Mouse (Mus musculus) heart, embryonic 16.5 days (tissue): Measurements from ENCODE around the gene Irf6. TPM values are rescaled to one million over a fixed set of nuclear protein-coding genes. Genes with fewer than 3 reads are reported as not detected.

Experiments used
- ATAC-seq: fragments of 200-750 bp; cut with Nextera tagmentation; replicated peaks from 2 replicates; pipeline ENCODE4 v1.8.0; 2017; ENCODE audit warnings: moderate number of reproducible peaks; ENCODE audit not compliant: insufficient read depth, low FRiP score; ENCODE audit errors: extremely low read depth
- H3K27ac ChIP-seq: fragments of 300-500 bp; sonication (generic); 2 replicates; pipeline ENCODE4 v1.5.1; 2014; ENCODE audit warnings: mild to moderate bottlenecking, low read length, control low read depth, moderate library complexity
- H3K27me3 ChIP-seq: fragments of 300-500 bp; sonication (generic); 2 replicates; pipeline ENCODE4 v1.6.1; 2014; ENCODE audit warnings: low read length, mixed read lengths; ENCODE audit not compliant: control insufficient read depth, insufficient read depth
- H3K36me3 ChIP-seq: fragments of 300-500 bp; sonication (generic); 2 replicates; pipeline ENCODE4 v1.6.1; 2014; ENCODE audit not compliant: control insufficient read depth, insufficient read depth
- H3K4me1 ChIP-seq: fragments of 300-500 bp; sonication (generic); 2 replicates; pipeline ENCODE4 v1.6.1; 2014; ENCODE audit warnings: low read length, mixed read lengths; ENCODE audit not compliant: control insufficient read depth, insufficient read depth
- H3K4me2 ChIP-seq: fragments of 300-500 bp; sonication (generic); 2 replicates; pipeline ENCODE4 v1.6.1; 2014; ENCODE audit warnings: low read depth, mild to moderate bottlenecking, control low read depth, low read length
- H3K4me3 ChIP-seq: fragments of 300-500 bp; sonication (generic); 2 replicates; pipeline ENCODE4 v1.5.1; 2014; ENCODE audit warnings: mild to moderate bottlenecking, control low read depth, low read length
- H3K9ac ChIP-seq: fragments of 300-500 bp; sonication (generic); 2 replicates; pipeline ENCODE4 v1.6.1; 2014; ENCODE audit warnings: low read length, control low read depth
- H3K9me3 ChIP-seq: fragments of 300-500 bp; sonication (generic); replicated peaks from 2 replicates; pipeline ENCODE4 v1.6.1; 2016; ENCODE audit warnings: low read length; ENCODE audit not compliant: control insufficient read depth
- WGBS: fragments of 180-500 bp; shearing (Covaris S2); extraction: QIAGEN DNeasy Blood & Tissue Kit; methylation state at CpG from one replicate; pipeline ENCODE4 v1.1.7; 2014; 5-methylcytosine and 5-hydroxymethylcytosine counted together
- polyA plus RNA-seq: library from polyadenylated mRNA; unstranded; fragments of >200 nt; fragmentation: Nextera tagmentation; extraction: Ambion mirVana; gene quantifications from 2 replicates; pipeline ENCODE4 v1.2.1, GENCODE M21; 2015

Gene Irf6
- polyA plus RNA-seq, 1 experiment from 2014 or later: 5.3 TPM

- Histone ChIP-seq H3K27ac (peak within 1 kb of the TSS; percentile 58; the same call in 1 of the 2 replicates), H3K36me3 (no peaks in the 10 kb centered on the region), H3K4me1 (no peaks in the 10 kb centered on the region), H3K9ac (peak within 1 kb of the TSS; percentile 22; the same call in 1 of the 2 replicates), H3K9me3 (no peaks in the 10 kb centered on the region), H3K4me3 (peak within 1 kb of the TSS; percentile 34), H3K27me3 (no peaks in the 10 kb centered on the region), H3K4me2 (peak within 1 kb of the TSS; percentile 32)
- 52% methylated on average over 5 of the region's 5 CpGs for WGBS
- peak; percentile 74 for ATAC-seq
Observed at GRCm38 (mm10) chr1:193201383-193201778, 48.5 kb downstream of the Irf6 start, which contains the start of gene Traf3ip3. Gene Traf3ip3 (minus strand): TSS chr1:193201703.

DNA sequence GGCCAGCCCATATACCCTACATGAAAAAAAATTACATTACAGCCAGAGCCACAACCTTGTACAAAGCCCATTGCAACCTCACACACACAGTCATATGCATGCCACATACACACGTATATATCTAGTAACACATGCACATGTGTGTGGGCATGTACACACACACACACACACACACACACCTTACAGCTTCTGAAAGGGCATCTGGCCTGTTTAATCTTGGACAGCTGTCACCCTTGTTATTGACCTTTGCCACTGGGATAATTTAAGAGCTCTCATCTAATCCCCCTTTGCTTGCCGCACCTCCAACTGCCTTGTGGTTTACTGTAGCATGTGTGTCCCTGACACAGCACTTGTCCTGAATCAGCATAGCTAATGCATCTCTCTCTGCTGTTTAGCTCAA is 50.9 kb downstream of the Irf6 start:
- no peak for ATAC-seq
- H3K9me3 ChIP-seq: no peaks in the 10 kb centered on the region
- no peak overlapping the region for H3K4me3 ChIP-seq
- H3K4me2 ChIP-seq: no peak overlapping the region
- no peak overlapping the region for H3K9ac ChIP-seq
- no peaks in the 10 kb centered on the region for H3K36me3 ChIP-seq
- WGBS: 67% methylated on average over 2 of the region's 2 CpGs
- H3K27ac ChIP-seq: no peak overlapping the region
- no peaks in the 10 kb centered on the region for H3K27me3 ChIP-seq
- no peaks in the 10 kb centered on the region for H3K4me1 ChIP-seq

- Histone ChIP-seq H3K4me2 (no peak overlapping the region), H3K4me3 (no peak overlapping the region), H3K36me3 (no peaks in the 10 kb centered on the region), H3K4me1 (no peaks in the 10 kb centered on the region), H3K9ac (no peak overlapping the region), H3K9me3 (no peaks in the 10 kb centered on the region), H3K27ac (no peak overlapping the region), H3K27me3 (no peaks in the 10 kb centered on the region)
- 92% methylated on average over 2 of the region's 2 CpGs for WGBS
- ATAC-seq: no peak
Observed at GRCm38 (mm10) chr1:193205431-193205830, 52.5 kb downstream of the Irf6 start.

- Histone ChIP-seq H3K4me2 (no peak within 1 kb of the TSS), H3K4me1 (no peaks in the 10 kb centered on the region), H3K27ac (no peak within 1 kb of the TSS), H3K9me3 (no peaks in the 10 kb centered on the region), H3K27me3 (no peaks in the 10 kb centered on the region), H3K36me3 (no peaks in the 10 kb centered on the region), H3K4me3 (no peak within 1 kb of the TSS), H3K9ac (no peak within 1 kb of the TSS)
- WGBS: 77% methylated on average over 3 of the region's 3 CpGs
- no peak for ATAC-seq
Observed at GRCm38 (mm10) chr1:193207503-193207902, 54.6 kb downstream of the Irf6 start, which contains the start of gene Lamb3. Gene Lamb3 (plus strand): TSS chr1:193207699.

- no peaks in the 10 kb centered on the region for H3K9me3 ChIP-seq
- peak; percentile 63 for ATAC-seq
- H3K4me2 ChIP-seq: no peak overlapping the region
- H3K27me3 ChIP-seq: no peaks in the 10 kb centered on the region
- 33% methylated on average over 2 of the region's 2 CpGs for whole genome bisulfite sequencing
- no peak overlapping the region for H3K4me3 ChIP-seq
- no peak overlapping the region for H3K27ac ChIP-seq
- H3K36me3 ChIP-seq: no peaks in the 10 kb centered on the region
- no peaks in the 10 kb centered on the region for H3K4me1 ChIP-seq
- no peak overlapping the region for H3K9ac ChIP-seq
Observed at GRCm38 (mm10) chr1:193208178-193208577, 55.3 kb downstream of the Irf6 start.

DNA sequence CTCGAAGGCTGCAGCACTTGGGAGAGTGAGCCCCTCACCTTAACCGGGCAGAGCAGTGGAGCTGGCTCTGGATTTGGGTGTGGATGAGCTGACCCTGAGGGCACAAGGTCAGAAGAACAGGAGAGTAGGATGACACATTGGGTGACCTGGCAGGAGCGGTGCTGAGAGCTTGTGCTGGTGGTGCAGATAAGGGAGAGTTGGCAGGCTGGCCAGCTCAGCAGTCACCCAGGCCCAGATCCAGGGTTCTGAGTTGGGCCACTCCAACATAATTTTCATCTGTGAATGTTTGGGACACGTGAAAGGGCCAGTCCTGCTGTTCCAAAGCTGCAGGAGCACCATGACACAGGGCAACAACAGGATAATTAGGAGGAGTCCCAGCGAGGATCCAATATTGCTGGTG is 58.5 kb downstream of the Irf6 start:
- Histone ChIP-seq H3K27ac (no peak overlapping the region), H3K4me2 (no peak overlapping the region), H3K9me3 (no peaks in the 10 kb centered on the region), H3K4me1 (no peaks in the 10 kb centered on the region), H3K36me3 (no peaks in the 10 kb centered on the region), H3K4me3 (no peak overlapping the region), H3K9ac (no peak overlapping the region), H3K27me3 (no peaks in the 10 kb centered on the region)
- 58% methylated on average over 5 of the region's 5 CpGs for WGBS
- peak; percentile 24; the same call in 1 of the 2 replicates for ATAC-seq

- ATAC-seq: no peak
- H3K27ac ChIP-seq: no peak overlapping the region
Observed at GRCm38 (mm10) chr1:193214053-193214452, 61.1 kb downstream of the Irf6 start.

DNA sequence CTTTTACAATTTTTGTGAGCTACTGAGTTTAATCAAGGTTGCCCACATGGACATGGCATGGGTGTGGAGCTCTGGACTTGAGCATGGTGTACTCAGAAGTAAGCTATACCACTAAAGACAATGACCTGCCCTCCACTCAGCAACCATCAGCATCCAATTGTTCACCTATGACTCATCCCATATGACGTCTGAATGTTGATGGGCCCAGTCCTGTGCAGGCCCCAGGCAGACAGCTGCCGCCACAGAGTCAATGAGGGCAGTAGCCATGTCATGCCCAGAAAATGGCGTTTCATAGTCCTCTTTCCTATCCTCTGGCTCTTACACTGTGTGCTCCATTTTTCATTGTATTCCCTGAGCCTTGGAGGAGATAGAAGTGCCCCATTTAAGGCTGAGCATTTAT is 63.1 kb downstream of the Irf6 start:
- Histone ChIP-seq H3K4me3 (no peak overlapping the region), H3K27me3 (no peaks in the 10 kb centered on the region), H3K27ac (no peak overlapping the region), H3K36me3 (no peaks in the 10 kb centered on the region), H3K4me2 (no peak overlapping the region), H3K9me3 (no peaks in the 10 kb centered on the region), H3K4me1 (no peaks in the 10 kb centered on the region), H3K9ac (no peak overlapping the region)
- no peak for ATAC-seq
- WGBS: 68% methylated on average over 3 of the region's 3 CpGs

More at GRCm38 (mm10) chr1:193214053-193214452, 61.1 kb downstream of the Irf6 start:
- no peaks in the 10 kb centered on the region for H3K9me3 ChIP-seq
- H3K4me2 ChIP-seq: no peak overlapping the region
- H3K27me3 ChIP-seq: no peaks in the 10 kb centered on the region
- no peaks in the 10 kb centered on the region for H3K4me1 ChIP-seq
- WGBS: 54% methylated on average over 5 of the region's 5 CpGs
- no peak overlapping the region for H3K4me3 ChIP-seq
- H3K36me3 ChIP-seq: no peaks in the 10 kb centered on the region
- no peak overlapping the region for H3K9ac ChIP-seq

- Histone ChIP-seq H3K9ac (no peak overlapping the region), H3K27ac (no peak overlapping the region), H3K9me3 (no peaks in the 10 kb centered on the region), H3K4me3 (no peak overlapping the region), H3K4me1 (no peaks in the 10 kb centered on the region), H3K36me3 (no peaks in the 10 kb centered on the region), H3K4me2 (no peak overlapping the region), H3K27me3 (no peaks in the 10 kb centered on the region)
- WGBS: 51% methylated on average over 5 of the region's 5 CpGs
- no peak for ATAC-seq
Observed at GRCm38 (mm10) chr1:193220408-193220807, 67.5 kb downstream of the Irf6 start.
